Mouse (Mus musculus) hindbrain, embryonic 11.5 days (tissue): Measurements from ENCODE around the gene Sec24d. TPM values are rescaled to one million over a fixed set of nuclear protein-coding genes. Genes with fewer than 3 reads are reported as not detected.
A peak's percentile ranks its signal among the peaks of the same experiment; 100 is the strongest.
"Not testable (repeated sequence)": the region's sequence is repeated elsewhere in the genome, so short reads cannot be mapped to it uniquely, and the experiment has no call there.

Experiments used
- ATAC-seq: fragments of 200-750 bp; cut with Nextera tagmentation; 2 replicates; pipeline ENCODE4 v1.8.0; 2017; ENCODE audit warnings: mild to moderate bottlenecking, moderate TSS enrichment, moderate library complexity; ENCODE audit not compliant: low FRiP score
- DNase-seq: peaks from one replicate; pipeline ENCODE4 v3.0.0-alpha.2; 2015; ENCODE audit warnings: low spot score
- H3K27ac ChIP-seq: fragments of 300-500 bp; sonication (generic); 2 replicates; pipeline ENCODE4 v1.5.1; 2014; ENCODE audit warnings: mild to moderate bottlenecking, low read depth, low read length
- H3K27me3 ChIP-seq: fragments of 300-500 bp; sonication (generic); 2 replicates; pipeline ENCODE4 v1.6.1; 2014; ENCODE audit warnings: mild to moderate bottlenecking, low read length, moderate library complexity, mixed read lengths; ENCODE audit not compliant: control insufficient read depth, insufficient read depth
- H3K36me3 ChIP-seq: fragments of 300-500 bp; sonication (generic); 2 replicates; pipeline ENCODE4 v1.6.1; 2014; ENCODE audit warnings: mild to moderate bottlenecking, low read length, moderate library complexity, mixed read lengths; ENCODE audit not compliant: control insufficient read depth, insufficient read depth
- H3K4me1 ChIP-seq: fragments of 300-500 bp; sonication (generic); replicated peaks from 2 replicates; pipeline ENCODE4 v1.6.1; 2014; ENCODE audit warnings: low read length, mixed read lengths; ENCODE audit not compliant: control insufficient read depth, insufficient read depth
- H3K4me2 ChIP-seq: fragments of 300-500 bp; sonication (generic); replicated peaks from 2 replicates; pipeline ENCODE4 v1.6.1; 2014; ENCODE audit warnings: mild to moderate bottlenecking, low read depth, low read length
- H3K4me3 ChIP-seq: fragments of 300-500 bp; sonication (generic); 2 replicates; pipeline ENCODE4 v1.5.1; 2014; ENCODE audit warnings: low read depth, low read length
- H3K9ac ChIP-seq: fragments of 300-500 bp; sonication (generic); 2 replicates; pipeline ENCODE4 v1.6.1; 2014; ENCODE audit warnings: low read depth, low read length
- H3K9me3 ChIP-seq: fragments of 300-500 bp; sonication (generic); 2 replicates; pipeline ENCODE4 v1.6.1; 2016; ENCODE audit warnings: low read length; ENCODE audit not compliant: control insufficient read depth
- WGBS: fragments of 180-500 bp; shearing (Covaris S2); extraction: QIAGEN DNeasy Blood & Tissue Kit; methylation state at CpG from one replicate; pipeline ENCODE4 v1.1.7; 2014; 5-methylcytosine and 5-hydroxymethylcytosine counted together
- polyA plus RNA-seq: library from polyadenylated mRNA; unstranded; fragments of >200 nt; fragmentation: Nextera tagmentation; extraction: Ambion mirVana; gene quantifications from 2 replicates; pipeline ENCODE4 v1.2.1, GENCODE M21; 2014

Gene Sec24d
- polyA plus RNA-seq, 1 experiment from 2014 or later: 27.1 TPM

DNA sequence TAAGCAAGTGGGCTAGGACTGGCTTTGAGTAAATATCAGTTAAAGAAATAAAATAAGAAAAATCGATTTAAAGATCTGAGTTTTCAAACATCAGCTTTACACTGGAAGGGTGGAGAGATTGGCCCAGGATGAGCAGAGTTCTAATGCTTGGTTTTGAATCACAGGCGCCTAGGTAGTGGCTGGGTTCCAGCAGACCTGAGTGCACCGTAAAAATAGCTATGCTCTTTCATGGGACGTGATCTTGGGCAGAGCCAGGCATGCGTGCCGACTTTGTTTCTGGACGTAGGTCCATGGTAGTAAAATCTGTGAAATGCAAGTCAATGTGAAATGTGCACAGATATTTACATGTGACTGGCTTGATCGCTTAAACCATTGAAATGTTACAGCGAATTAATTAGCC, 87.1 kb downstream of the Sec24d start:
- Histone ChIP-seq H3K36me3 (no peaks in the 10 kb centered on the region), H3K4me2 (no peak overlapping the region), H3K9ac (no peak overlapping the region), H3K4me3 (no peak overlapping the region), H3K9me3 (no peaks in the 10 kb centered on the region), H3K4me1 (no peaks in the 10 kb centered on the region), H3K27me3 (no peaks in the 10 kb centered on the region), H3K27ac (no peak overlapping the region)
- no peak for ATAC-seq
- WGBS: 93% methylated on average over 9 of the region's 9 CpGs
- no peak for DNase-seq

DNA sequence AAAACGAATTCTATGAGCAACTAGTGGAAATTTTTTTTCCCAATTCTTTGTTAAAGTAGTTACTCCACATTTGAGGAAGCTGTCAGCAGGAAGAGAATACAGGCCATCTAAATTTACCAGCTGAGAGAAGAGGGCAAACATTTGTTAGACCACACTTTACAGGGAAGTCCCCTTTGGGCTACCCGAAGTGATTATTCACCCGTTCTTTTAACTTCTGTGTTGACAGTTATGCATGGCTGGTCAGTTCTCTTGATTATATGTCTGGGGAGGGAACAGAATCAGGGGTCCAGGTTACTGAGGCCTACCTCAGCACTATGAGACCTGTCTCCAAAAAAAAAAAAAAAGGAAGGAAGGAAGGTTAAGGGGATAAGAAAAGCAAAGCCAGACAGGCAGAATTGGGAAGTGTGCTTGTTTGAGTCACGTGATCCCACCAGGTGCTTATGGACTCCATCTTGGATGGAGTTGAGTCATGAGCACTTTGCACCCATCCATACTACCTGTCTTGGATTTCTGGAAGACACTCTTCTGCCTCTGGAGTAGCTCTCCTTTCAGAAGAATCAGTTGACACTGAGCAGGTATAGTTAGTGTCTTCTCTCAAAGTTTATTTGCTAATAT, 89.2 kb downstream of the Sec24d start:
- Histone ChIP-seq H3K27me3 (no peaks in the 10 kb centered on the region), H3K36me3 (no peaks in the 10 kb centered on the region), H3K4me3 (no peak overlapping the region), H3K27ac (no peak overlapping the region), H3K9me3 (no peaks in the 10 kb centered on the region), H3K4me1 (no peaks in the 10 kb centered on the region), H3K9ac (no peak overlapping the region), H3K4me2 (no peak overlapping the region)
- ATAC-seq: no peak
- DNase-seq: no peak
- 84% methylated on average over 4 of the region's 4 CpGs for WGBS

- H3K4me2 ChIP-seq, H3K4me3 ChIP-seq, H3K27ac ChIP-seq, H3K36me3 ChIP-seq, ATAC-seq, H3K9me3 ChIP-seq, DNase-seq, H3K4me1 ChIP-seq, H3K9ac ChIP-seq, H3K27me3 ChIP-seq: not testable (repeated sequence)
- WGBS: 93% methylated on average over 2 of the region's 2 CpGs
Measured at GRCm38 (mm10) chr3:123366820-123367219, 99.6 kb downstream of the Sec24d start.

DNA sequence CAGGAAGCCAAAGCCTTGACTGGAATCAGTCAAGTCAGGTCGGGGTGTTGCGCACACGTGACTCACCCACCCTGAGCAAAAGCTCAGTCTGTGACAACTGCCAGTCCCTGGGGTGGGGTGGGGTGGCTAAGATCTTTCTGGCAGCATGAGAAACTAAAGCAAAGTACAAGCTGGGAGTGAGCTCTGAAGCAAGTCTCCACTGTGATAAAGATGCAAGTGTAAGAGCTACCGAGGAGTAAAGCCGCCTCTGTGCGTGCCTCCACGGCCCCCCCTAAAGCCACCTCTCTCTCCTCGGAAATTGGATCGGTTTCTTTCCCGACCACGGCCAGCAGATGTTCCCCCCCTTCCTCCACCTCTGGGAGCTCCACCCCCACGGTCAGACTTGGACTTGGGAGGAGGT, 101.9 kb downstream of the Sec24d start:
- Histone ChIP-seq H3K4me3 (no peak overlapping the region), H3K27ac (no peak overlapping the region), H3K9ac (no peak overlapping the region), H3K9me3 (no peaks in the 10 kb centered on the region), H3K4me2 (no peak overlapping the region), H3K27me3 (no peaks in the 10 kb centered on the region), H3K36me3 (no peaks in the 10 kb centered on the region), H3K4me1 (no peaks in the 10 kb centered on the region)
- ATAC-seq (no peak), DNase-seq (no peak)
- WGBS: 86% methylated on average over 12 of the region's 12 CpGs

DNA sequence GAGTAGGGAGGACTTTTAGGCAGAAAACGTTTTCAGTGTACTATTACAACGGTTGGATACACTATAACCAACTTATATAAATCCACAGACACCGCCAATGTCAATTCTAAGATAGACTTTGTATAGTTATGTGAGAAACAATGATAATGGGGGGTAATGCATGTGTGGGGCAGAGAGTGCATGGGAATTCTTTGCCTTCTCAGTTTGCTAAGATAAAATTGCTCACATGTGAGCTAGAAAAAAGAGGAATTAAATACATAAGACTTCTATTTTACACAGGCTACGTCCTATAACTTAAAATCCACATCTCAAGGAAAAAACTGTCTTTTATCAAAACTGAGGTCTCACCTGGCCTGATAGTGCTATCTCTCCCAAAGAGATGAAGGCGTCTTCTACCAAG, 103.7 kb downstream of the Sec24d start:
- Histone ChIP-seq H3K4me1 (no peaks in the 10 kb centered on the region), H3K9ac (no peak overlapping the region), H3K4me2 (no peak overlapping the region), H3K27ac (no peak overlapping the region), H3K4me3 (no peak overlapping the region), H3K36me3 (no peaks in the 10 kb centered on the region), H3K9me3 (no peaks in the 10 kb centered on the region), H3K27me3 (no peaks in the 10 kb centered on the region)
- ATAC-seq: no peak
- WGBS: 97% methylated on average over 5 of the region's 5 CpGs
- no peak for DNase-seq

DNA sequence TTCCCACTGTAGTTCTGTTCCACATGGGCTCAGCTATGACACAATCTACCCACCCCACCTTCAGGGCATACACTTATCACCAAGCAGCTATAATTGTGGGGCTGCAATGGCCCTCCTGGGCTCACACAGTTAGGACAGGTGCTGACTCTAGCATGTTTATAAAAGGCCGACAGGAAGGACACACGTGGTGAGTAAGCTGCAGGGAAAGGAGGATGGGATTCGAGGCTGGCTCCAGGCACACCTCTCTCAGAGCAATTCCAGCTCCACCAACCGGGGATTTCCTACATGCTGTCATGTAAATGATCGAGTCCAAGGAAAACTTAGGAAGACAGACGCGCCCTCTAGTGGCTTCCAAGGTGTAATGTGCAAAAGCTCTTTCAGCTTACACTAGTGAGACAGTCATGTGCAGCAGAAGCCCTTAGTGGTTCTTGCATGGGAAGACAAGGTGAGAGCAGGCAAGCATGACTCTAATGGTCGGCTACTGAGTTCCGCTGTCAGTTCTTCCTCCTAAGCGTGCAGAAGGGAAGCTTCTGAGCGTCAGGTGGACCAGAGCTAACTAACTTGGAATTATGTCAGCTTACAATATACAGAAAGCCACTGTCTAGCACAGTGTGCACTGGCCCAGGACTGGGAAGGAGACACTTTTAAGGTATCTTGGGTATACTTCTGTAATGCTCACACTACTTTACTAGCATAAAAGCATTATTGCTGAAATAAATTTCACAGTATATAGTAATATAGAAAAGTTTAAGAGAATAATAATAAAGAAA, 104.7 kb downstream of the Sec24d start:
- WGBS: 31% methylated on average over 11 of the region's 11 CpGs
- H3K4me2 ChIP-seq: no peak overlapping the region
- no peaks in the 10 kb centered on the region for H3K4me1 ChIP-seq
- DNase-seq (peak; percentile 79), ATAC-seq (peak; percentile 71)
- no peak overlapping the region for H3K27ac ChIP-seq
- H3K9ac ChIP-seq: no peak overlapping the region
- H3K36me3 ChIP-seq: no peaks in the 10 kb centered on the region
- H3K27me3 ChIP-seq: no peaks in the 10 kb centered on the region
- H3K9me3 ChIP-seq: no peaks in the 10 kb centered on the region
- H3K4me3 ChIP-seq: no peak overlapping the region

- H3K4me2 ChIP-seq: no peak overlapping the region
- H3K36me3 ChIP-seq: no peaks in the 10 kb centered on the region
- H3K9me3 ChIP-seq: no peaks in the 10 kb centered on the region
- H3K4me1 ChIP-seq: no peaks in the 10 kb centered on the region
- no peak overlapping the region for H3K4me3 ChIP-seq
- H3K27ac ChIP-seq: no peak overlapping the region
- no peaks in the 10 kb centered on the region for H3K27me3 ChIP-seq
- DNase-seq: no peak
- 93% methylated on average over 3 of the region's 3 CpGs for WGBS
- no peak overlapping the region for H3K9ac ChIP-seq
- no peak for ATAC-seq
Measured at GRCm38 (mm10) chr3:123376562-123376961, 109.3 kb downstream of the Sec24d start.

GRCm38 (mm10) chr3:123384435-123384834, 117.2 kb downstream of the Sec24d start:
- Histone ChIP-seq H3K27ac (no peak overlapping the region), H3K4me1 (no peaks in the 10 kb centered on the region), H3K36me3 (no peaks in the 10 kb centered on the region), H3K4me3 (peak overlapping the region; percentile 72; the same call in 1 of the 2 replicates), H3K9me3 (no peaks in the 10 kb centered on the region), H3K27me3 (no peaks in the 10 kb centered on the region), H3K9ac (no peak overlapping the region), H3K4me2 (peak overlapping the region; percentile 58)
- DNase-seq: no peak
- WGBS: 92% methylated on average over 7 of the region's 7 CpGs
- no peak for ATAC-seq

GRCm38 (mm10) chr3:123385118-123385485, 117.8 kb downstream of the Sec24d start:
- peak; percentile 21; the same call in 1 of the 2 replicates for ATAC-seq
- no peak for DNase-seq
- no peaks in the 10 kb centered on the region for H3K27me3 ChIP-seq
- no peaks in the 10 kb centered on the region for H3K36me3 ChIP-seq
- peak overlapping the region; percentile 71 for H3K9ac ChIP-seq
- H3K9me3 ChIP-seq: no peaks in the 10 kb centered on the region
- no peak overlapping the region for H3K27ac ChIP-seq
- no peaks in the 10 kb centered on the region for H3K4me1 ChIP-seq
- peak overlapping the region; percentile 72 for H3K4me3 ChIP-seq
- WGBS: 17% methylated on average over 6 of the region's 6 CpGs
- H3K4me2 ChIP-seq: peak overlapping the region; percentile 58
